In genomic region chr7:109960613-109961154, GRCm38 (mm10) we compare ENCODE assay signal across 8 mouse cellular contexts. TPM values are rescaled to one million over a fixed set of nuclear protein-coding genes. Genes with fewer than 3 reads are reported as not detected.
DNase-seq lines count a peak whose midpoint lies in the region; ATAC-seq and TF ChIP-seq lines count a peak whose summit lies in the region.

No protein-coding gene starts in this region.

- no peak for TF ChIP-seq CTCF in kidney, adult 2 months (conservative IDR thresholded peaks at IDR 0.05; ENCODE audit: insufficient read depth, insufficient read length, low read depth, low read length)
- TF ChIP-seq CTCF in Patski (IDR thresholded peaks at IDR 0.05) = no peak

- peak overlapping the region; percentile 82 for H3K4me2 ChIP-seq in midbrain, embryonic 11.5 days

- 17% methylated on average over 13 of the region's 13 CpGs for WGBS in kidney, adult 2 months
- 8% methylated on average over 13 of the region's 13 CpGs for WGBS in hindbrain, embryonic 10.5 days
- 7% methylated on average over 13 of the region's 13 CpGs for WGBS in midbrain, embryonic 11.5 days

- DNase-seq in kidney, adult 2 months = no peak
- no peak for DNase-seq in kidney, adult 11 months
- DNase-seq in Patski (ENCODE audit: low read depth, low spot score) = no peak
- no peak for DNase-seq in hindbrain, embryonic 10.5 days (ENCODE audit: low spot score)
- DNase-seq in midbrain, embryonic 11.5 days (ENCODE audit: low spot score, missing footprints) = no peak
- no peak for DNase-seq in adrenal gland, adult 2 months
- DNase-seq in lung, adult 18-20 months = no peak

- in situ Hi-C loops in Patski (cut with MboI; ENCODE audit: low pct_unique_long_range_greater_than_20kb) = no loop called here

- peaks cover 10% of the 10 kb centered on the region; the same call in 1 of the 2 replicates for H3K4me1 ChIP-seq in kidney, adult 2 months (ENCODE audit: control insufficient read depth, insufficient read depth, low read length)
- H3K4me1 ChIP-seq in hindbrain, embryonic 10.5 days (replicated peaks) = peaks cover 31% of the 10 kb centered on the region
- peaks cover 24% of the 10 kb centered on the region for H3K4me1 ChIP-seq in midbrain, embryonic 11.5 days (ENCODE audit: control insufficient read depth, insufficient read depth, low read length)

- peak overlapping the region; percentile 53; the same call in 1 of the 2 replicates for H3K27ac ChIP-seq in kidney, adult 2 months (ENCODE audit: insufficient read depth, low read depth, low read length)
- H3K27ac ChIP-seq in hindbrain, embryonic 10.5 days = peak overlapping the region; percentile 97
- peak overlapping the region; percentile 85 for H3K27ac ChIP-seq in midbrain, embryonic 11.5 days (ENCODE audit: low read depth, low read length)

- peak overlapping the region; percentile 97 for H3K4me3 ChIP-seq in kidney, adult 2 months (ENCODE audit: insufficient read depth, low read depth, low read length)
- H3K4me3 ChIP-seq in hindbrain, embryonic 10.5 days = peak overlapping the region; percentile 91
- peak overlapping the region; percentile 92 for H3K4me3 ChIP-seq in midbrain, embryonic 11.5 days (ENCODE audit: low read depth, low read length)

- TF ChIP-seq POLR2A in kidney, adult 2 months (IDR thresholded peaks at IDR 0.05; ENCODE audit: low read depth, low read length) = no peak

- H3K36me3 ChIP-seq in kidney, adult 2 months (ENCODE audit: control insufficient read depth, insufficient read depth, low read length) = no peaks in the 10 kb centered on the region
- H3K36me3 ChIP-seq in hindbrain, embryonic 10.5 days = no peaks in the 10 kb centered on the region
- H3K36me3 ChIP-seq in midbrain, embryonic 11.5 days (ENCODE audit: control insufficient read depth, insufficient read depth, low read length) = no peaks in the 10 kb centered on the region

- H3K9me3 ChIP-seq in hindbrain, embryonic 10.5 days = no peaks in the 10 kb centered on the region
- H3K9me3 ChIP-seq in midbrain, embryonic 11.5 days (ENCODE audit: control insufficient read depth, low read length) = no peaks in the 10 kb centered on the region; the same call in 1 of the 2 replicates

- POLR2A ChIA-PET in Patski (lab: Charles Lee) = interaction anchor here (1.0 to 1.1 kb wide), 2 partner anchors 15 to 61 kb away, joined by 3 to 4 read pairs; no protein-coding TSS in a partner anchor

- H3K27me3 ChIP-seq in kidney, adult 2 months (replicated peaks; ENCODE audit: control insufficient read depth, insufficient read depth, low read length) = no peaks in the 10 kb centered on the region
- no peaks in the 10 kb centered on the region for H3K27me3 ChIP-seq in Patski
- H3K27me3 ChIP-seq in hindbrain, embryonic 10.5 days (ENCODE audit: insufficient read depth, poor library complexity, severe bottlenecking) = no peaks in the 10 kb centered on the region
- H3K27me3 ChIP-seq in midbrain, embryonic 11.5 days (ENCODE audit: control insufficient read depth, insufficient read depth, low read length) = no peaks in the 10 kb centered on the region

- CTCF ChIA-PET in Patski (lab: Charles Lee) = no interaction called here

- peak; percentile 14 for ATAC-seq in Patski
- peak; percentile 28; the same call in 1 of the 2 replicates for ATAC-seq in midbrain, embryonic 11.5 days (ENCODE audit: low FRiP score)
- no peak for ATAC-seq in monocyte, adult 5-6 weeks (replicated peaks; ENCODE audit: insufficient number of reproducible peaks, low FRiP score, low TSS enrichment, poor library complexity, severe bottlenecking)

- peak overlapping the region; percentile 96 for H3K9ac ChIP-seq in midbrain, embryonic 11.5 days (ENCODE audit: low read length)

RNA-seq across cellular contexts. Expression of gene Dennd5a, which starts 0.4 kb away (rescaled TPM):
- polyA plus RNA-seq in kidney, adult 2 months (2012; rRNA removed) = 66.6 and 67.6 TPM in 2 replicates
- 112 TPM for polyA plus RNA-seq in Patski (2021)
- polyA plus RNA-seq in hindbrain, embryonic 10.5 days (2016; fragmentation: Nextera tagmentation; extraction: Ambion mirVana) = 26.9 and 28.8 TPM in 2 replicates
- polyA plus RNA-seq in midbrain, embryonic 11.5 days (2014; fragmentation: Nextera tagmentation; extraction: Ambion mirVana) = 52.4 and 53.0 TPM in 2 replicates
- 139 to 184 TPM (median 162 TPM) in 3 replicates for total RNA-seq in monocyte, adult 5-6 weeks (2017)
- total RNA-seq in adrenal gland, adult 2 months (2021) = 100 to 1,000 TPM; 147 to 174 TPM
- 103 and 118 TPM in 2 replicates for polyA plus RNA-seq in adrenal gland, adult 2 months (2012; rRNA removed)

RNA-seq across cellular contexts. Expression of gene Tmem41b, which starts 26.0 kb away (rescaled TPM):
- polyA plus RNA-seq in kidney, adult 2 months (2012; rRNA removed) = 26.2 and 27.1 TPM in 2 replicates
- 42.8 TPM for polyA plus RNA-seq in Patski (2021)
- polyA plus RNA-seq in hindbrain, embryonic 10.5 days (2016; fragmentation: Nextera tagmentation; extraction: Ambion mirVana) = 65.7 and 75.1 TPM in 2 replicates
- polyA plus RNA-seq in midbrain, embryonic 11.5 days (2014; fragmentation: Nextera tagmentation; extraction: Ambion mirVana) = 85.6 and 89.5 TPM in 2 replicates
- 27.4 to 52.0 TPM (median 38.2 TPM) in 3 replicates for total RNA-seq in monocyte, adult 5-6 weeks (2017)
- 10 to 100 TPM; 50.4 to 51.5 TPM for total RNA-seq in adrenal gland, adult 2 months (2021)
- 12.2 and 15.1 TPM in 2 replicates for polyA plus RNA-seq in adrenal gland, adult 2 months (2012; rRNA removed)

RNA-seq across cellular contexts. Expression of gene Ipo7, which starts 57.4 kb away (rescaled TPM):
- polyA plus RNA-seq in kidney, adult 2 months (2012; rRNA removed) = 17.9 and 22.3 TPM in 2 replicates
- 98.5 TPM for polyA plus RNA-seq in Patski (2021)
- polyA plus RNA-seq in hindbrain, embryonic 10.5 days (2016; fragmentation: Nextera tagmentation; extraction: Ambion mirVana) = 41.1 and 52.5 TPM in 2 replicates
- 37.8 and 40.2 TPM in 2 replicates for polyA plus RNA-seq in midbrain, embryonic 11.5 days (2014; fragmentation: Nextera tagmentation; extraction: Ambion mirVana)
- 130 to 147 TPM (median 136 TPM) in 3 replicates for total RNA-seq in monocyte, adult 5-6 weeks (2017)
- 10 to 100 TPM; 79.8 to 84.7 TPM for total RNA-seq in adrenal gland, adult 2 months (2021)
- polyA plus RNA-seq in adrenal gland, adult 2 months (2012; rRNA removed) = 27.6 and 34.9 TPM in 2 replicates
